Mouse (Mus musculus) gastrocnemius, adult 18-20 months (tissue): ENCODE data around the gene Slc16a3. TPM values are rescaled to one million over a fixed set of nuclear protein-coding genes. Genes with fewer than 3 reads are reported as not detected.

Experiments
- DNase-seq: peaks from one replicate; pipeline ENCODE4 v3.0.0; 2021; ENCODE audit warnings: low spot score
- long read RNA-seq, 2 experiments: library from polyadenylated mRNA; stranded (forward); transcript quantifications; one replicate each; pipeline ENCODE4 v2.0.0; 2021
- total RNA-seq, 2 experiments: library from RNA; stranded (reverse); gene quantifications; 2 replicates each; pipeline ENCODE4 v1.2.3; 2021

Slc16a3 gene
- 100 to 1,000 TPM; 257 to 298 TPM for total RNA-seq
- long read RNA-seq, experiment 1, full-length matches to known transcripts, result 1,129 of 1,249 reads
- long read RNA-seq, experiment 1, partial matches to known transcripts, result 81 of 1,249 reads
- long read RNA-seq, experiment 1, other reads (novel, unspliced or antisense), result 39 of 1,249 reads
- long read RNA-seq, experiment 2, full-length matches to known transcripts, result 933 of 1,065 reads
- long read RNA-seq, experiment 2, partial matches to known transcripts, result 90 of 1,065 reads
- long read RNA-seq, experiment 2, other reads (novel, unspliced or antisense), result 42 of 1,065 reads

DNA sequence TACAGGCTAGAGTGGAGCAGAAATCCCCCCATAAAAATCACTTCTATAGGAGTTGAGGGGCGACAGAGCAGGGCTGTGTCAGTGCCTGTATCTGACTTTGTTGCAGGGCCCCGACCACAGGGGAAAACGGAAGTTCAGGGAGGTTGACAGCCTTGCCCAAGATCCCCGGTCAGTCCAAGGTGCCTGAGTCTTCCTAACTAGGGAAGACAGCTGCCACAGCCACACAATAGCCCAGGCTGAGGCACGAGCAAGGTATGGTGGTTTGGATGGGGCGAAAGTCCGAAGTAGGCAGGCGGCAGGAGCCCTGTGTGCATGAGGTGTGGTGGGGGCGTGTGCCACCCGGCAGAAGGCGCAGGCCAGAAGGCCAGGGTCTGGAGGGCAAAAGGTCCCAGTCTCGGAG lies at the start of gene Slc16a3:
Slc16a3 (plus strand) TSS at position 153 of the 400 bp plus-strand sequence.
- no peak for DNase-seq

DNA sequence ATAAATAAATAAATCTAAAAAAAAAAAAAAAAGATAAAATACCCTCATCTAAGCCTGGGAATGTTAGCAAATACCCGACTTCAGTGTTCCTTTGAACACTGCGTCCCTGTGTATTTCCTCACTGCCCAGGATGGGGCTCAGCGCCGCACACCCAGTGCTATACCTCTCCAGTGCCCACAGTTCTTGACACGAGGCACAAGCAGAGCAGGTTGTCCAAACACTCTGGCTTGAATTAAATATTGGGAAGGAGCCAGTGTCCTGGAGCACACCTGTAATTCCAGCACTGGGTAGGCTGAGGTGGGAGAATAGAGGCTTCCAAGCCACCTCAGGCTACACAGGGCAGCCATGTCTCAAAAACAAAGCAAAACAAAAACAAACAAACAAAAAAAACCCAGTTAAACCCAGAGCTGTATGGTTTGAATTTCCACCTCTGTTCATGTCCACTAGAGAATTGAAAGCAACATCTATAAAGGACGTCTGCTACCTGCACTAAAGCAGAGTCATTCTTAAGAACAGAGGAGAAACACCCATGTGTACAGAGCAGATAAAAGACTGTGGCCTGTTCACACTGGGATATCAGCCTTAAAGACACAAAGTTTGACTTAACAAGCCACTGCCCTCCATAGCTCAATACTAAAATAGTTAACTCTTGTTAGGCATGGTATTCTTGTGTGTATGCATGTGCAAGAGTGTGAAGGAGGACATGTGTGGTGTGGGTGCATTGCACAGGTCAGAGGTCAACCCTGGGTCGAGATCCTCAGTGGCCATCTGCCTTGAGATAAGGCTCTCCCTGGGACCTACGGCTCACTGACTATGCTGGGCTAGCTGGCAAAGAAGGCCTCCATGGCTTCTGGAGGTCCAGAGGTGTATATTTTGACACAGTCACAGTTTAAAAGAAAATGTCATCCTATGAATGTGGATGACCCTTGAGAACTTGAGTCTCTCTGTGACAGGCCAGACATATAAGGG lies 47.7 kb upstream of the Slc16a3 start:
- no peak for DNase-seq

- DNase-seq, result no peak
Observed at GRCm38 (mm10) chr11:120901729-120902486, 46.4 kb upstream of the Slc16a3 start.

- DNase-seq, result no peak
Observed at GRCm38 (mm10) chr11:120902487-120903142, 45.7 kb upstream of the Slc16a3 start.

- DNase-seq, result no peak
Observed at GRCm38 (mm10) chr11:120903159-120903850, 45.0 kb upstream of the Slc16a3 start.

DNA sequence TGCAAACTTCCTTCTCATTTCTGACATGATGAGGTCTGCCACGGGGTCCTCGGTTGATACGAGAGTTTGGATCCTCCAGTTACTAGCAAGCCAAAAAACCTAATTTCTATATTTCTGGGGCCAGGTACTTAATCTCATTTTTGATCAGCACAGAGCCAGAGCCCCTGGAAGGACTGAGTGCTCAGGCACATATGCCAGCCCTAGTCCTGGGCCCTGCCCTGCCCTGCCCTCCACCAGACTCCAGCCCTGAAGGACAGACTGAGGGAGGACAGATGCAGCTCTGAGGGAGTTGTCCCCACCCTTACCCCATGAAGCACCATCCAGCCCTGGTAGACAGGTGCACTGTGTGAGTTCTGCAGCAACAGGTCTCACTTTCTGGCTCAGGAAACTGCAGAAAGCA lies 43.7 kb upstream of the Slc16a3 start:
- no peak for DNase-seq

DNA sequence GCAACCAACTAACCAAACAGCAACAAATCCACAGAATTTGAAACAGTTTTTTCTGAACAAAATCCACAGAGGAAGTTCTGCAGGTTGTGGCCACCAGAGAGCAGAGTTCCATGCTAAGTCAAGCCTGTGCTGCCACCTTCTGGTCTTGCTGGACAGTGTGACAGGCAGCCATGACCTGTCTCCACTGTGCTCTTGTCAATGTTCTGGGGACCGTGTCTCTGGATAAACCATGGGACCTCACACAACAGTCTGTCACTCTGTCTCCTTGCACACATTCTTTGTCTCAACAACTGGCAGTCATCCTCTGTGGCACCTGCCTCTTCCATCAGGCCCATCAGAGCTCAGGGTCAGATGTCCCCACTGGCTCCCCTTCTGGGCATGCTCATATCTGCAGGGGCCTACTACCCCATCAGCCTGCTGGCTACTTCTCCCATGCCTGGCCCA lies 42.8 kb upstream of the Slc16a3 start:
- peak; percentile 79 for DNase-seq

DNA sequence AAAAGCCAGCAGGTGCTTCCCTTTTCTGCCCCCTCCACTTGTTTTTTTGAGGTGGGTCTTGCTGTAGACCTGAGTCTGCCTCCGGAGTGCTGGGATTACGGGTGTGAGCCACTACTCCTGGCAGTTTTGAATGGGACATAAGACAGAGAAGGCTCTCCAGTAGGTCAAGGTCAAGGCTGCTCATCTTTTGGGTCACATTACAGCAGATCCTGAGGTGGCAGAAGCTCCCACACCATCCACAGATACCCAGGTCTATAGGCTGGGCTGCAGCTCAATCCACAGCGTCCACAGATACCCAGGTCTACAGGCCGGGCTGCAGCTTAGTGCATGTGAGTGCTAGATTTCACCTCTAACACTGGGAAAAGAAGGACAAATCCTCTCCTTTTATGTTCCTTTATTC lies 34.5 kb upstream of the Slc16a3 start:
- no peak for DNase-seq

- DNase-seq, result no peak
Observed at GRCm38 (mm10) chr11:120916477-120916876, 31.8 kb upstream of the Slc16a3 start.

DNA sequence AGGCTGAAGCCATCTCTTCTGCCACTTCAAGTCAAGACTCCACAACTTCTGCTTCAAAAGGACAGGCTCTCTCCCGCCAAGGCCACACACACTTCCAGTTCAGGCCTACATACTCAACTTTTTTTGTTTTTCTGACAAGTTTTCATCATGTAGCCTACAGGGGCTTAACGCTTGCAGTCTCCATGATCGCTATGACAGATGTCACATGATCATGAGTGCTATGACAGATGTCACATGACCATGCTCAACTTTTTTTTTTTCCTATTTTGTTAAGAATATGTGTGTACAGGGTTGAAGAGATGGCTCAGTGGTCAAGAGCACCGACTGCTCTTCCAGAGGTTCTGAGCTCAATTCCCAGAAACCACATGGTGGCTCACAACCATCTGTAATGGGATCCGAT lies 30.5 kb upstream of the Slc16a3 start:
- no peak for DNase-seq

DNA sequence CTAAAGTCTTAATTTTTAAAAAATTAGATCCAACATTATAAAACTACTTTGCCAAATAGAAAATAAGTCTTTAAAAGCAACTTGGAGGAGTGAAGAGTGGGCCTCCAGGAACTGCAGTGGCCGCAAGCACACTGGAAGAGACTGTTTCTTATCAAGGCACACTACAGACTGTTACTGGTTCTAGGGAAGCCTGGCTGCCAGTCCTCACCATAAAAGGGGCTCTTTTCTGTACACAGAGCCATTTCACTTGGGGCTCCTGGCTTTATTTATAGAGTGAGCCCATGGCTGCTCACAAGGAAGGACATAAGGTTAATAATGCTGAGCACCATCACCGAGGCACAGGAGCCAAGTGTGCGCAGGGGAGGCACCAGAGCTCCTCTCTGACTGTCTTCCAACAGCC lies 25.8 kb upstream of the Slc16a3 start:
- DNase-seq, result no peak

GRCm38 (mm10) chr11:120928468-120928867 lies 19.8 kb upstream of the Slc16a3 start:
- DNase-seq, result no peak

DNA sequence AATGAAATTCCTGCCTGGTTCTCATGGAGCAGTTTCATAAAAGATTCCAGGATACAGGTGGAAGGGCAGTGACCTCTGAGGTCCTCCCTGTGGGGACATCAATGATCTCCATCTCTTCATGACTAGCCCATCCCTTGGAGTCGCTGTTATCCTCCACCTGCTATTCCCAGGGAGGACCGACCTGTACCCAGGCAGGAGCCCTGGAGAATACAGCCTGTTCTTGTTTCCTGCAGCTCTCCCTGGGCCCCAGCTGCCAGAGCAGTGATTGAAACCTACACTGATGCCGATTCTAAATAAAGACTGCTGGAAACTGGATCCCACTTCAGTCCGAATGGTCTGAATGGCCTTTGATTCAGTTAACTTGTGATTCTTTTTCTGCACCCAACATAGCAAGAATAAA lies 16.8 kb upstream of the Slc16a3 start:
- peak; percentile 65 for DNase-seq

DNA sequence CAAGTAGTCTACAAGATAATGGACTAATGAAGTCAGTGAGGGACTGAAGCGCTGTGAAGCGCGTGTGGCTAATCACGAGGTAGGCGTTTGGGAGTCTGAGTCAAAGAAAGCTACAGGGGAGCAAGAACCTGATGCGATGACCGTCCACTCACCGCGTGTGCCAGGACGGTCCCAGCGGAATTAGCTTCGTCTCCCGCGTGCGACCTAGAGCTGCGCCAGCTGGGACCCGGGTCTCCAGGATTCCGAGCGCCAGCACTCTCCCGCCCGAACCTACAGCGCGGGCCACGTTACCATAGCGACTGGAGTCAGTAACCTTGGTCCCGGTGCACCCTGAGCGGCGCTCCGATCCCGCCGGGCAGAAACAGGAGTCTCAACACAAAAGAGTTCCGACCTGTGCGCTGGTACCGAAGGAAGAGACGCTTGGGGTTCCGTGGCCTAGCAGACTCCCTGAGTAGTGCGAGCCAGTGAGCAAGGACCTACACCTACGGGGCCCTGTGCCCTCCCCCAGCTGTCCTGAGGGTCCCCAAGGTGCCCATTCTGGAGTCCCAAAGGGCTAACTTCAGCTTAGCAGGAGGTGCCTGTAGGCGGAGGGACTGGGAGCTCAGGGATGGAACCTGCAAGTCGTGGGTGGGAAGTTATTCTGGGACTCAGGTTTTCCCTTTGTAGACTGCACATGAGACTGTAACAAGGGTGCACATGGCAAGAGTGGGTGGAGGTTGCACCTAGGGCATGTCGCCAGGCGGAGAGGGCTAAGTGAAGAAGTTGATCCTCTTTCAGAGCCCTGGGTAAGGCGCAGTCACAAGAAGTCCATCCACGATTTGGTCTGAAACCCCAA lies 15.5 kb upstream of the Slc16a3 start, which contains the start of gene Ccdc57:
Ccdc57 (minus strand) TSS at position 309 of the 835 bp plus-strand sequence.
- DNase-seq, result peak; percentile 92

- no peak for DNase-seq
Observed at GRCm38 (mm10) chr11:120937976-120938375, 10.3 kb upstream of the Slc16a3 start.

GRCm38 (mm10) chr11:120938795-120939194 lies 9.5 kb upstream of the Slc16a3 start:
- DNase-seq, result no peak

- no peak for DNase-seq
Observed at GRCm38 (mm10) chr11:120939712-120940341, 8.5 kb upstream of the Slc16a3 start.

GRCm38 (mm10) chr11:120940959-120941358 lies 7.3 kb upstream of the Slc16a3 start:
- DNase-seq, result no peak

DNA sequence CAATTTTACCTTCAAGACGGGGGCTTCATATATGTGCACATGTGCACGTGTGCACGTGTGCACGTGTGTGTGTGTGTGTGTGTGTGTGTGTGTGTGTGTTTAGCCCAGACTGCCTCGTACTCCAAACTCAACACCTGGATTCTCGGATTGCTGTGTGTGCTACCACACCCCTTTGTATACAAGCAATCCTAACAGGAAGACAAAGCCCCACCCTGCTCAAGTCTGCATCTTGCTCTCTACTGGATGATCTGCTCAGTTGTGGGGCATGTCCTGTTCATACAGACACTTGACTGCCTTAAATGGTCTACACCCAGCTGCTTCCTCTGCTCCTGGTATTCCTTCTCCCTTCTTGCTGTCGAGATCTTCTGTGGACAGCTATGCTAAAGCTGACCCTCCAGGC lies 3.0 kb upstream of the Slc16a3 start:
- no peak for DNase-seq
